Mouse (Mus musculus): ENCODE measurements around the gene Deaf1. TPM values are rescaled to one million over a fixed set of nuclear protein-coding genes. Genes with fewer than 3 reads are reported as not detected.

The Deaf1 gene
- total and polyA plus RNA-seq, 2 experiments from 2014 or later, result 289 to 291 TPM

GRCm38 (mm10) chr7:141315974-141316373 lies 11.5 kb downstream of the Deaf1 start:
- Histone ChIP-seq H3K36me3 (ENCODE audit: insufficient read depth, low read length) (peaks cover 76% of the 10 kb centered on the region), H3K4me2 (ENCODE audit: low read depth, low read length, poor library complexity, severe bottlenecking) (no peak overlapping the region), H3K4me1 (ENCODE audit: insufficient read depth, low read length) (no peaks in the 10 kb centered on the region), H3K9ac (replicated peaks; ENCODE audit: low read length, poor library complexity, severe bottlenecking) (no peak overlapping the region), H3K4me3 (ENCODE audit: low read depth, low read length) (no peak overlapping the region), H3K9me3 (ENCODE audit: low read length) (no peaks in the 10 kb centered on the region), H3K27me3 (ENCODE audit: insufficient read depth, low read length) (no peaks in the 10 kb centered on the region), H3K27ac (ENCODE audit: low read depth, low read length) (no peak overlapping the region)
- ATAC-seq (ENCODE audit: low FRiP score), result no peak
- peak; percentile 60 for TF ChIP-seq CTCF (IDR thresholded peaks at IDR 0.05)
- DNase-seq (ENCODE audit: low spot score), result peak; percentile 29
- WGBS, result 80% methylated on average over 5 of the region's 5 CpGs

- 92% methylated on average over 8 of the region's 8 CpGs for WGBS
- H3K9ac ChIP-seq (replicated peaks; ENCODE audit: low read length, poor library complexity, severe bottlenecking), result no peak overlapping the region
- no peak for TF ChIP-seq CTCF (IDR thresholded peaks at IDR 0.05)
These were observed 12.4 kb downstream of the Deaf1 start for GRCm38 (mm10) chr7:141315076-141315475.

DNA sequence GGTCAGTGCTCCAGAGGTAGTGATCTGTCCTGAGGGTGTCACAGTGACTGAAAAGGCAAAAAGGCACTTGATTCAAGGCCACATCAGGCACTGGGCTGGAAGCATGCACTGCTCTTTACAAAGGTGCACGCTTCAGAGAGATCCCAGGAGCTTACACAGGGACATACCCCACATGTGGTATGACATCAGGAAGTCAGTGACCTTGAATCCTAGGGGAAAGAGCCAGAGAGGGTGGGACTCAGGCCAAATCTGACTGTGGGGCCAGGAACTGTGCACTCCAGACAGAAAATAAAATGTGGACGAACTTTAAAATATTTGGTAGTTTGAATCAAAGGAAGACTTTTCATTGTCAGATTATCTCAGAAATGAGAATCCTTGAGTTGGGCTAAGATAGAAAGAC lies 13.1 kb downstream of the Deaf1 start:
- Histone ChIP-seq H3K4me3 (ENCODE audit: low read depth, low read length) (no peak overlapping the region), H3K9me3 (ENCODE audit: low read length) (no peaks in the 10 kb centered on the region), H3K36me3 (ENCODE audit: insufficient read depth, low read length) (peaks cover 81% of the 10 kb centered on the region), H3K4me1 (ENCODE audit: insufficient read depth, low read length) (no peaks in the 10 kb centered on the region), H3K27ac (ENCODE audit: low read depth, low read length) (no peak overlapping the region), H3K27me3 (ENCODE audit: insufficient read depth, low read length) (no peaks in the 10 kb centered on the region), H3K9ac (replicated peaks; ENCODE audit: low read length, poor library complexity, severe bottlenecking) (no peak overlapping the region), H3K4me2 (ENCODE audit: low read depth, low read length, poor library complexity, severe bottlenecking) (no peak overlapping the region)
- WGBS, result 98% methylated on average over 2 of the region's 2 CpGs
- DNase-seq (ENCODE audit: low spot score) (no peak), ATAC-seq (ENCODE audit: low FRiP score) (no peak)
- no peak for TF ChIP-seq CTCF (IDR thresholded peaks at IDR 0.05)

More at GRCm38 (mm10) chr7:141315076-141315475, 12.4 kb downstream of the Deaf1 start:
- ATAC-seq (ENCODE audit: low FRiP score) (no peak), DNase-seq (ENCODE audit: low spot score) (no peak)
- H3K36me3 ChIP-seq (ENCODE audit: insufficient read depth, low read length), result peaks cover 78% of the 10 kb centered on the region
- no peaks in the 10 kb centered on the region for H3K9me3 ChIP-seq (ENCODE audit: low read length)
- H3K4me3 ChIP-seq (ENCODE audit: low read depth, low read length), result no peak overlapping the region
- H3K27me3 ChIP-seq (ENCODE audit: insufficient read depth, low read length), result no peaks in the 10 kb centered on the region
- H3K4me1 ChIP-seq (ENCODE audit: insufficient read depth, low read length), result no peaks in the 10 kb centered on the region
- no peak overlapping the region for H3K27ac ChIP-seq (ENCODE audit: low read depth, low read length)
- no peak overlapping the region for H3K4me2 ChIP-seq (ENCODE audit: low read depth, low read length, poor library complexity, severe bottlenecking)

DNA sequence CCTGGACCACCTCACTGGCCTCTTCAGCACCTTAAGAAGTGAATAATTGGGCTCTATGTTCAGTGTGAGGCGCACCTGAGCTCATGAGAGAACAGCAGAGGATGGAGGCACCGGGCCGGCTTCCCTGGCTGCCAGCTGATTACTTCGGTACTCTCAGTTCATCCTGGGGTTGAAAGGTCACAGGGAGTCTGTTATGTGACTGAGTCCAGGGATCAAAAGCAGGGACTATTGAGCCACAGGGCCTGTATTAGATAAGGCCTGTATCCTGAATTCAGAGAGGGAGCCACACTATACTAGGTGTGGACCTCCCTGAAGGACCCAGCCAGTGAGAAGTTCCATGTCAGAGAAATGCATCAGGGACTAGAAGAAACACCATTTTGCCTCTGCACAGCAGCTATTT lies 23.0 kb downstream of the Deaf1 start:
- no peaks in the 10 kb centered on the region for H3K4me1 ChIP-seq (ENCODE audit: insufficient read depth, low read length)
- H3K9ac ChIP-seq (replicated peaks; ENCODE audit: low read length, poor library complexity, severe bottlenecking), result no peak overlapping the region
- no peak overlapping the region for H3K4me2 ChIP-seq (ENCODE audit: low read depth, low read length, poor library complexity, severe bottlenecking)
- H3K9me3 ChIP-seq (ENCODE audit: low read length), result no peaks in the 10 kb centered on the region
- WGBS, result 98% methylated on average over 4 of the region's 4 CpGs
- DNase-seq (ENCODE audit: low spot score) (no peak), ATAC-seq (ENCODE audit: low FRiP score) (no peak)
- H3K4me3 ChIP-seq (ENCODE audit: low read depth, low read length), result no peak overlapping the region
- no peak for TF ChIP-seq CTCF (IDR thresholded peaks at IDR 0.05)
- H3K36me3 ChIP-seq (ENCODE audit: insufficient read depth, low read length), result peaks cover 77% of the 10 kb centered on the region
- H3K27ac ChIP-seq (ENCODE audit: low read depth, low read length), result no peak overlapping the region
- no peaks in the 10 kb centered on the region for H3K27me3 ChIP-seq (ENCODE audit: insufficient read depth, low read length)

DNA sequence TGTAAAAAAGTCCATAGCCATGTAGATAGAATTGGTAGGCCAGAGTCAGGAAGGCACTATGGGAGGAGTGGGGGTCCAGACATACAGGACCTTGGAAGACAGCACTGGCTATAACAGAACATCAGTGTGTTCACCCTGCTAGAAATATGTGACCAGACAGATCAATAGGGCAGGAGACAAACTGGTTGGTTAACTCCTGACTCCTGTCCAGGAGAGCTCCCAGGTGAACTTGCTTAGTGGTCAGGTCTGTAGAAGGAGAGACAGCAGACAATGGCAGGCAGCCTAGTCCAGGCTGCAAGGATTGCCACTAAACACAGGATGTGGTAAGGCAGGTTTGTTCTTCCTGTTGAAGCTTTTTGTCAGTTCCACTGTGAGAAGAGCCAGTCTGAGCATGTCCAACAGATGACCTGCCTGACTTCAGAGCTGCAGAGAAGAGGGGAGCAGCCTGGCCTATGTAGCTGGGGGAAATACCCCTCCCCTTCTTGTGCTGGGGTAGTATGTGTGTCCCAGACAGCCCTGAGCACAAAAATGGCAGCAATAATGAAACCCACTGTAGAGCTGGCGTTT lies 24.7 kb downstream of the Deaf1 start:
- Histone ChIP-seq H3K4me2 (ENCODE audit: low read depth, low read length, poor library complexity, severe bottlenecking) (no peak overlapping the region), H3K27ac (ENCODE audit: low read depth, low read length) (no peak overlapping the region), H3K9me3 (ENCODE audit: low read length) (no peaks in the 10 kb centered on the region), H3K4me1 (ENCODE audit: insufficient read depth, low read length) (no peaks in the 10 kb centered on the region), H3K9ac (replicated peaks; ENCODE audit: low read length, poor library complexity, severe bottlenecking) (no peak overlapping the region), H3K27me3 (ENCODE audit: insufficient read depth, low read length) (no peaks in the 10 kb centered on the region), H3K4me3 (ENCODE audit: low read depth, low read length) (no peak overlapping the region), H3K36me3 (ENCODE audit: insufficient read depth, low read length) (peaks cover 70% of the 10 kb centered on the region)
- no peak for ATAC-seq (ENCODE audit: low FRiP score)
- no peak for DNase-seq (ENCODE audit: low spot score)
- no peak for TF ChIP-seq CTCF (IDR thresholded peaks at IDR 0.05)
- WGBS, result 88% methylated on average over 1 of the region's 1 CpGs

GRCm38 (mm10) chr7:141301386-141301785 lies 26.1 kb downstream of the Deaf1 start:
- peaks cover 67% of the 10 kb centered on the region for H3K36me3 ChIP-seq (ENCODE audit: insufficient read depth, low read length)
- ATAC-seq (ENCODE audit: low FRiP score) (no peak), DNase-seq (ENCODE audit: low spot score) (no peak)
- no peaks in the 10 kb centered on the region for H3K4me1 ChIP-seq (ENCODE audit: insufficient read depth, low read length)
- H3K4me3 ChIP-seq (ENCODE audit: low read depth, low read length), result no peak overlapping the region
- H3K27ac ChIP-seq (ENCODE audit: low read depth, low read length), result no peak overlapping the region
- no peak overlapping the region for H3K4me2 ChIP-seq (ENCODE audit: low read depth, low read length, poor library complexity, severe bottlenecking)
- 96% methylated on average over 9 of the region's 9 CpGs for WGBS
- no peaks in the 10 kb centered on the region for H3K27me3 ChIP-seq (ENCODE audit: insufficient read depth, low read length)
- H3K9ac ChIP-seq (replicated peaks; ENCODE audit: low read length, poor library complexity, severe bottlenecking), result no peak overlapping the region
- H3K9me3 ChIP-seq (ENCODE audit: low read length), result no peaks in the 10 kb centered on the region
- TF ChIP-seq CTCF (IDR thresholded peaks at IDR 0.05), result no peak

Measured in midbrain, postnatal 0 days (tissue).